Mouse (Mus musculus) bone marrow, adult 2 months (tissue): ENCODE data around the gene Emilin2. TPM values are rescaled to one million over a fixed set of nuclear protein-coding genes. Genes with fewer than 3 reads are reported as not detected.

Experiments
- H3K27ac ChIP-seq: fragments of 200-500 bp; 2 replicates; pipeline ENCODE4 v1.5.1; 2012; ENCODE audit warnings: low read depth, mild to moderate bottlenecking, control low read depth, inconsistent platforms, low read length; ENCODE audit not compliant: control insufficient read depth, poor library complexity, insufficient read depth
- H3K4me1 ChIP-seq: fragments of 200-500 bp; 2 replicates; pipeline ENCODE4 v1.6.1; 2011; ENCODE audit warnings: low read length; ENCODE audit not compliant: control insufficient read depth, insufficient read depth
- H3K4me3 ChIP-seq: fragments of 200-500 bp; replicated peaks from 2 replicates; pipeline ENCODE3; 2011; ENCODE audit warnings: mild to moderate bottlenecking, low read depth, low read length, control low read depth; ENCODE audit not compliant: control insufficient read depth
- CTCF ChIP-seq: fragments of 200-500 bp; IDR thresholded peaks from 2 replicates; pipeline ENCODE4 v1.5.1; 2011; ENCODE audit warnings: low read length, control low read depth; ENCODE audit not compliant: control insufficient read depth, insufficient read depth
- POLR2A ChIP-seq: fragments of 200-500 bp; IDR thresholded peaks from 2 replicates; pipeline ENCODE4 v1.6.1; 2011; ENCODE audit warnings: low read depth, mild to moderate bottlenecking, control low read depth, low read length, borderline replicate concordance; ENCODE audit not compliant: control insufficient read depth
- WGBS: fragments of 180-500 bp; shearing (Covaris S2); methylation state at CpG from one replicate; pipeline ENCODE4 v1.1.7; 2018; 5-methylcytosine and 5-hydroxymethylcytosine counted together
- polyA plus RNA-seq: library from polyadenylated mRNA; stranded (reverse); fragments of >200 nt; gene quantifications from 2 replicates; pipeline ENCODE4 v1.2.4, GENCODE M21; 2011; ENCODE audit warnings: low replicate concordance; ENCODE audit not compliant: missing spikeins, insufficient read depth, insufficient read length

The Emilin2 gene
- polyA plus RNA-seq, 1 experiment, result 38.7 TPM

- no peak overlapping the region for H3K4me3 ChIP-seq
- TF ChIP-seq POLR2A (no peak), CTCF (no peak)
- no peaks in the 10 kb centered on the region for H3K4me1 ChIP-seq
- H3K27ac ChIP-seq, result no peak overlapping the region
- 93% methylated on average over 4 of the region's 4 CpGs for WGBS
These were observed 65.8 kb downstream of the Emilin2 start for GRCm38 (mm10) chr17:71246022-71246421.

- TF ChIP-seq CTCF (no peak), POLR2A (no peak)
- H3K4me3 ChIP-seq, result no peak overlapping the region
- H3K4me1 ChIP-seq, result no peaks in the 10 kb centered on the region
- no peak overlapping the region for H3K27ac ChIP-seq
- WGBS, result 95% methylated on average over 15 of the region's 15 CpGs
These were observed 66.6 kb downstream of the Emilin2 start for GRCm38 (mm10) chr17:71245133-71245532.

GRCm38 (mm10) chr17:71242666-71243065, 69.1 kb downstream of the Emilin2 start:
- Histone ChIP-seq H3K4me1 (no peaks in the 10 kb centered on the region; the same call in 1 of the 2 replicates), H3K4me3 (no peak overlapping the region), H3K27ac (no peak overlapping the region)
- 93% methylated on average over 7 of the region's 7 CpGs for WGBS
- TF ChIP-seq CTCF (no peak), POLR2A (no peak)

GRCm38 (mm10) chr17:71240811-71241210, 71.0 kb downstream of the Emilin2 start:
- H3K4me1 ChIP-seq, result peaks cover 2% of the 10 kb centered on the region
- WGBS, result 92% methylated on average over 9 of the region's 9 CpGs
- no peak for TF ChIP-seq CTCF
- no peak for TF ChIP-seq POLR2A
- H3K4me3 ChIP-seq, result no peak overlapping the region
- no peak overlapping the region for H3K27ac ChIP-seq

- Histone ChIP-seq H3K27ac (peak overlapping the region; percentile 17; the same call in 1 of the 2 replicates), H3K4me1 (peaks cover 2% of the 10 kb centered on the region)
- 68% methylated on average over 7 of the region's 7 CpGs for WGBS
These were observed 73.3 kb downstream of the Emilin2 start for GRCm38 (mm10) chr17:71238494-71238893.

GRCm38 (mm10) chr17:71235229-71235958, 76.4 kb downstream of the Emilin2 start:
- no peak overlapping the region for H3K4me3 ChIP-seq
- H3K4me1 ChIP-seq, result peaks cover 2% of the 10 kb centered on the region
- peak overlapping the region; percentile 94 for H3K27ac ChIP-seq
- WGBS, result 62% methylated on average over 12 of the region's 12 CpGs
- TF ChIP-seq POLR2A (peak; percentile 49; the same call in 1 of the 2 replicates), CTCF (no peak)

More at GRCm38 (mm10) chr17:71238494-71238893, 73.3 kb downstream of the Emilin2 start:
- no peak overlapping the region for H3K4me3 ChIP-seq
- no peak for TF ChIP-seq CTCF
- no peak for TF ChIP-seq POLR2A

- 92% methylated on average over 12 of the region's 12 CpGs for WGBS
- Histone ChIP-seq H3K27ac (no peak overlapping the region; the same call in 1 of the 2 replicates), H3K4me3 (no peak overlapping the region), H3K4me1 (peaks cover 2% of the 10 kb centered on the region)
- no peak for TF ChIP-seq POLR2A
- no peak for TF ChIP-seq CTCF
These were observed 77.7 kb downstream of the Emilin2 start for GRCm38 (mm10) chr17:71234041-71234594.

- TF ChIP-seq CTCF (no peak), POLR2A (no peak)
- no peak overlapping the region for H3K27ac ChIP-seq
- WGBS, result 93% methylated on average over 4 of the region's 4 CpGs
- no peak overlapping the region for H3K4me3 ChIP-seq
- H3K4me1 ChIP-seq, result peaks cover 2% of the 10 kb centered on the region
These were observed 78.6 kb downstream of the Emilin2 start for GRCm38 (mm10) chr17:71233210-71233609.

- no peaks in the 10 kb centered on the region; the same call in 1 of the 2 replicates for H3K4me1 ChIP-seq
- TF ChIP-seq CTCF (no peak), POLR2A (no peak)
- H3K4me3 ChIP-seq, result no peak overlapping the region
- no peak overlapping the region for H3K27ac ChIP-seq
- WGBS, result 82% methylated on average over 2 of the region's 2 CpGs
These were observed 79.8 kb downstream of the Emilin2 start for GRCm38 (mm10) chr17:71231998-71232397.
